Mouse (Mus musculus): ENCODE measurements around the gene Krtap22-2. TPM values are rescaled to one million over a fixed set of nuclear protein-coding genes. Genes with fewer than 3 reads are reported as not detected.
"Not testable (repeated sequence)": the region's sequence is repeated elsewhere in the genome, so short reads cannot be mapped to it uniquely, and the experiment has no call there.

Gene Krtap22-2
- not detected in 2 replicates for polyA plus RNA-seq (2014; fragmentation: Nextera tagmentation; extraction: Ambion mirVana)

DNA sequence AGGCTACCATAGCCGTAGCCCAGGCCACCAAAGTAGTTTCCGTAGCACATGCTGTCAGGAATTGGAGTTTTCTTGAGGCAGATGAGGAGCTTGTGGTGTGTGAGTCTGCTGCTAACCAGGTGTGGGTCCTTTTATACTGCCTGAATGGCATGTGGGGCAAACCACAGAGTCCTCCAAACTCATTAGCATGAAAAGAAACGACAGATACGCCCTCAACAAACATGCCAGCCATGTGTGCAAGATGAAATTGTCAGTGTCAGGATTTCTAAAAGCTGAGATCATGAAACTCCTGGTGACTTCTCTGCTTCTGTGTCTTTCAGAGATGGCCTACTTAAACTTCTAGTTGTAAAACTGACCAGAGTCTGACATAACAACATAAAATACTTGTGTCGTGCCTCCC, at the start of gene Krtap22-2:
Krtap22-2 (minus strand) TSS at position 101 of the 400 bp plus-strand sequence.
- no peak for ATAC-seq (replicated peaks; ENCODE audit: insufficient number of reproducible peaks, low FRiP score, low TSS enrichment)
- H3K9ac ChIP-seq (ENCODE audit: low read depth, low read length): no peak within 1 kb of the TSS
- WGBS (ENCODE audit: insufficient replicate concordance): 76% methylated on average over 5 of the region's 5 CpGs
- H3K4me1 ChIP-seq (ENCODE audit: control insufficient read depth, insufficient read depth, low read length): no peaks in the 10 kb centered on the region
- H3K36me3 ChIP-seq (ENCODE audit: control insufficient read depth, insufficient read depth, low read length): no peaks in the 10 kb centered on the region
- H3K4me3 ChIP-seq (ENCODE audit: low read depth, low read length): no peak within 1 kb of the TSS
- no peak within 1 kb of the TSS for H3K27ac ChIP-seq (ENCODE audit: low read depth, low read length)
- no peaks in the 10 kb centered on the region for H3K27me3 ChIP-seq (ENCODE audit: control insufficient read depth, insufficient read depth, low read length)
- H3K4me2 ChIP-seq: no peak within 1 kb of the TSS
- H3K9me3 ChIP-seq (replicated peaks; ENCODE audit: control insufficient read depth, low read length): no peaks in the 10 kb centered on the region

DNA sequence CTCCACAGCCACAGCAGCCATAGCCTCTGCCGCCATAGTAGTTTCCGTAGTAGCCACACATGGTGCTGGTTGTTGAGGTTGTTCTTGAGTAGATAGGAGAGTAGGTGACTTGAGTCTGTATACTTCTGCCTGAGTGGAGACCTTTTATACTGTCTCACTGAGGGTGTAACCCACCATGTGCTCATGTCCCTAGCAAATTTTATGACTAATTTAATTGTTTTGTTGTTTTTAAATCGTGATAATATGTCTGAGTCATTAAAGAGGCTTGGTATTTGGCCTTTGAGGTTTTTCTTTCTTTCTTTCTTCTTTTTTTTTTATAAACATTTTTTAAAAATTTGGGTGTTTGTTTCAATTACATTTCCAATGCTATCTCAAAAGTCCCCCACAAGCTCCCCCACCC, 37.2 kb upstream of the Krtap22-2 start, which contains the start of gene Krtap6-5:
Krtap6-5 (minus strand) TSS at position 101 of the 400 bp plus-strand sequence.
- Histone ChIP-seq H3K4me2 (no peak within 1 kb of the TSS), H3K9me3 (replicated peaks; ENCODE audit: control insufficient read depth, low read length) (no peaks in the 10 kb centered on the region), H3K27ac (ENCODE audit: low read depth, low read length) (no peak within 1 kb of the TSS), H3K27me3 (ENCODE audit: control insufficient read depth, insufficient read depth, low read length) (no peaks in the 10 kb centered on the region), H3K4me1 (ENCODE audit: control insufficient read depth, insufficient read depth, low read length) (no peaks in the 10 kb centered on the region), H3K36me3 (ENCODE audit: control insufficient read depth, insufficient read depth, low read length) (no peaks in the 10 kb centered on the region), H3K9ac (ENCODE audit: low read depth, low read length) (no peak within 1 kb of the TSS), H3K4me3 (ENCODE audit: low read depth, low read length) (no peak within 1 kb of the TSS)
- 82% methylated on average over 3 of the region's 3 CpGs for WGBS (ENCODE audit: insufficient replicate concordance)
- no peak for ATAC-seq (replicated peaks; ENCODE audit: insufficient number of reproducible peaks, low FRiP score, low TSS enrichment)

DNA sequence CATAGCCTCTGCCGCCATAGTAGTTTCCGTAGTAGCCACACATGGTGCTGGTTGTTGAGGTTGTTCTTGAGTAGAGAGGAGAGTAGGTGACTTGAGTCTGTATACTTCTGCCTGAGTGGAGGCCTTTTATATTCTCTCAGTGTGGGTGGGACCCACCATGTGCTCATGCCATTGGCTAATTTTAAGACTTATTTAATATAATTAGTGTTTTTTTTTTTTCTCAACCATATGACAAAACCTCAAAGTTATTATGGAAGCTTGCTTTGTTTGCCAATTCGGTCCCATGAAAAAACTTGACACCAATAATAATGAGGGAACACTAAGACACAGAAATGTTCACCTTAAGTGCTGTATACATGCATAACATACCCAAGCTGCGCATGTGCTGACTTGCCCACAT, 30.8 kb upstream of the Krtap22-2 start, which contains the start of gene Gm10228:
Gm10228 (minus strand) TSS at position 101 of the 400 bp plus-strand sequence.
- not testable (repeated sequence) for H3K36me3 ChIP-seq (ENCODE audit: control insufficient read depth, insufficient read depth, low read length); H3K9ac ChIP-seq (ENCODE audit: low read depth, low read length); ATAC-seq (replicated peaks; ENCODE audit: insufficient number of reproducible peaks, low FRiP score, low TSS enrichment); H3K27me3 ChIP-seq (ENCODE audit: control insufficient read depth, insufficient read depth, low read length); H3K4me2 ChIP-seq; H3K4me3 ChIP-seq (ENCODE audit: low read depth, low read length); H3K4me1 ChIP-seq (ENCODE audit: control insufficient read depth, insufficient read depth, low read length); H3K27ac ChIP-seq (ENCODE audit: low read depth, low read length); H3K9me3 ChIP-seq (replicated peaks; ENCODE audit: control insufficient read depth, low read length)
- 77% methylated on average over 2 of the region's 4 CpGs for WGBS (ENCODE audit: insufficient replicate concordance)

DNA sequence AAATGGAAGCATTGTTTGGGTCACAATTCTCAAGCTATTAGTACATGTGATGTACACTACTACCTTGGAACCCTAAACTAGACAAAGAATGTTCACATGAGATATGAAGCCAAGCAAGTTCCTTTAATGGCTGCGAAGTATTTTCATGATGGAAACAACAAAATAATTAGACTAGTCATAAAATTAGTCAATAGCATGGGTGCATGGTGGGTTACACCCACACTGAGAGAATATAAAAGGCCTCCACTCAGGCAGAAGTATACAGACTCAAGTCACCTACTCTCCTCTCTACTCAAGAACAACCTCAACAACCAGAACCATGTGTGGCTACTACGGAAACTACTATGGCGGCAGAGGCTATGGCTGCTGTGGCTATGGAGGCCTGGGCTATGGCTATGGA, 20.8 kb upstream of the Krtap22-2 start, which contains the start of gene Krtap6-1:
Krtap6-1 (plus strand) TSS at position 301 of the 400 bp plus-strand sequence.
- not testable (repeated sequence) for ATAC-seq (replicated peaks; ENCODE audit: insufficient number of reproducible peaks, low FRiP score, low TSS enrichment); H3K27me3 ChIP-seq (ENCODE audit: control insufficient read depth, insufficient read depth, low read length)
- WGBS (ENCODE audit: insufficient replicate concordance): 84% methylated on average over 3 of the region's 3 CpGs

DNA sequence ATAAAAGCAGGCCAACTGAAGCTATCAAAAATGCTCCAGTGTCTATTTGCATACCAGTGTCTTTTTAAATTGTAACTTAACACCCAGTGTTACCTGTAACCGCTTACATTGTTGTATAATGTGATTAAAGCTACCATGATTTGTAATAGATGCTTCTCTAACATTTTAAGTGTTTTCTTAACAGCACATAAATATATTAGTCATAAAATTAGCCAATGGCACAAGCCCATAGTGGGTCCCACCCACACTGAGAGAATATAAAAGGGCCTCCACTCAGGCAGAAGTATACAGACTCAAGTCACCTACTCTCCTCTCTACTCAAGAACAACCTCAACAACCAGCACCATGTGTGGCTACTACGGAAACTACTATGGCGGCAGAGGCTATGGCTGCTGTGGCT, 4.4 kb upstream of the Krtap22-2 start, which contains the start of gene Gm10229:
Gm10229 (plus strand) TSS at position 301 of the 400 bp plus-strand sequence.
- H3K27ac ChIP-seq (ENCODE audit: low read depth, low read length); H3K4me2 ChIP-seq; H3K4me1 ChIP-seq (ENCODE audit: control insufficient read depth, insufficient read depth, low read length); ATAC-seq (replicated peaks; ENCODE audit: insufficient number of reproducible peaks, low FRiP score, low TSS enrichment); H3K9me3 ChIP-seq (replicated peaks; ENCODE audit: control insufficient read depth, low read length); H3K27me3 ChIP-seq (ENCODE audit: control insufficient read depth, insufficient read depth, low read length); H3K9ac ChIP-seq (ENCODE audit: low read depth, low read length); H3K4me3 ChIP-seq (ENCODE audit: low read depth, low read length); H3K36me3 ChIP-seq (ENCODE audit: control insufficient read depth, insufficient read depth, low read length): not testable (repeated sequence)
- 78% methylated on average over 1 of the region's 3 CpGs for WGBS (ENCODE audit: insufficient replicate concordance)

More for the DNA sequence above, 20.8 kb upstream of the Krtap22-2 start, which contains the start of gene Krtap6-1:
- H3K27ac ChIP-seq (ENCODE audit: low read depth, low read length); H3K4me3 ChIP-seq (ENCODE audit: low read depth, low read length); H3K36me3 ChIP-seq (ENCODE audit: control insufficient read depth, insufficient read depth, low read length); H3K9me3 ChIP-seq (replicated peaks; ENCODE audit: control insufficient read depth, low read length); H3K9ac ChIP-seq (ENCODE audit: low read depth, low read length); H3K4me1 ChIP-seq (ENCODE audit: control insufficient read depth, insufficient read depth, low read length); H3K4me2 ChIP-seq: not testable (repeated sequence)

DNA sequence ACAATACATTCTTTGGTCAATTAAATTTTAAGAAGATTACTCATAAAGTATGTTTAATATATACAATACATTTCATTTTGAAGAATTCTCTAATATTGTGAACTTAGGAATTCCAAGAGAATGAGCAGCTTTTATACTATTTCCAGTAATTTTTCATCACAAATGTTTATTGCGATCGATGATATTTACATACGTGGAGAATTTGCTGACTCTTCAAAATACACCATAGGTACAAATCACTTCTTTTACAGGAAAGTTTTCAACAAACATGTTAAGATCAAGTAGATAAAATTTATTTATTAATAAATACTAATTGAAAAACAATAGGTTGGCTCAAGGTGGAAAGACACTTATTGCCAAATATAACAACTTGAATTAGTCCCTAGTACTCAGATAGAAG, 3.4 kb upstream of the Krtap22-2 start:
- no peak overlapping the region for H3K4me3 ChIP-seq (ENCODE audit: low read depth, low read length)
- H3K4me1 ChIP-seq (ENCODE audit: control insufficient read depth, insufficient read depth, low read length): no peaks in the 10 kb centered on the region
- no peak overlapping the region for H3K27ac ChIP-seq (ENCODE audit: low read depth, low read length)
- H3K9me3 ChIP-seq (replicated peaks; ENCODE audit: control insufficient read depth, low read length): no peaks in the 10 kb centered on the region
- no peaks in the 10 kb centered on the region for H3K27me3 ChIP-seq (ENCODE audit: control insufficient read depth, insufficient read depth, low read length)
- no peak for ATAC-seq (replicated peaks; ENCODE audit: insufficient number of reproducible peaks, low FRiP score, low TSS enrichment)
- H3K4me2 ChIP-seq: no peak overlapping the region
- no peak overlapping the region for H3K9ac ChIP-seq (ENCODE audit: low read depth, low read length)
- no peaks in the 10 kb centered on the region for H3K36me3 ChIP-seq (ENCODE audit: control insufficient read depth, insufficient read depth, low read length)
- WGBS (ENCODE audit: insufficient replicate concordance): 89% methylated on average over 3 of the region's 3 CpGs

DNA sequence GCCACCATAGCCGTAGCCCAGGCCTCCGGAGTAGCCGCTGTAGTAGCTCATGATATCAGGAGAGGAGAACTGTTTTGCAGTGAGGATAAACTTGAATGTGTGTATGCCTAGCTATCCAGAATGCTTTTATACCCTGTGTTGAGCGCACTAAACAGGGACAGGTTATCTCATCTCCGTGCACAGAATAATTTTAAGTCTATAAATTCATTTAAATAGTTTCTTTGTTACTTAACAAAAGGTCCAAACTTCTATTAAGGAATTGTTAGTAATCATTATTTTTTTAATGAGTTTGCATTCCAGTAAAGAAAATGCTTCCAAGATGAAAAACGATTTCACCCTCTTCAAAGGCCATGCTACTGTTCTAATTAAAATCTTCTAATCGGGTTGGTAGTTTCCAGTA, 47.8 kb downstream of the Krtap22-2 start, which contains the start of gene Krtap16-3:
Krtap16-3 (minus strand) TSS at position 101 of the 400 bp plus-strand sequence.
- no peak for ATAC-seq (replicated peaks; ENCODE audit: insufficient number of reproducible peaks, low FRiP score, low TSS enrichment)
- WGBS (ENCODE audit: insufficient replicate concordance): 85% methylated on average over 7 of the region's 7 CpGs
- no peaks in the 10 kb centered on the region for H3K4me1 ChIP-seq (ENCODE audit: control insufficient read depth, insufficient read depth, low read length)

More for the DNA sequence above, 47.8 kb downstream of the Krtap22-2 start, which contains the start of gene Krtap16-3:
- no peaks in the 10 kb centered on the region for H3K36me3 ChIP-seq (ENCODE audit: control insufficient read depth, insufficient read depth, low read length)
- H3K27me3 ChIP-seq (ENCODE audit: control insufficient read depth, insufficient read depth, low read length): no peaks in the 10 kb centered on the region
- H3K9me3 ChIP-seq (replicated peaks; ENCODE audit: control insufficient read depth, low read length): peaks cover 4% of the 10 kb centered on the region; the same call in 1 of the 2 replicates
- no peak within 1 kb of the TSS for H3K4me2 ChIP-seq
- H3K9ac ChIP-seq (ENCODE audit: low read depth, low read length): no peak within 1 kb of the TSS
- H3K4me3 ChIP-seq (ENCODE audit: low read depth, low read length): no peak within 1 kb of the TSS
- H3K27ac ChIP-seq (ENCODE audit: low read depth, low read length): no peak within 1 kb of the TSS
